Mouse (Mus musculus) MEL (cell line): ENCODE results near the gene Olfr342. TPM values are rescaled to one million over a fixed set of nuclear protein-coding genes. Genes with fewer than 3 reads are reported as not detected.

Experiments used
- DNase-seq: peaks from one replicate; pipeline ENCODE4 v3.0.0; 2011; ENCODE audit warnings: low read depth, low spot score
- H3K27ac ChIP-seq: 2 replicates; pipeline ENCODE4 v1.5.1; 2012; ENCODE audit warnings: low read depth, mild to moderate bottlenecking, control low read depth, low read length, moderate library complexity; ENCODE audit not compliant: control insufficient read depth
- H3K27me3 ChIP-seq, 2 experiments: fragments of 150-350 bp in 1 of 2; sonication (generic) in 1 of 2; 2 replicates each; pipeline ENCODE4 v1.6.1; 2012; ENCODE audit warnings: low read length in 2 of 2, mild to moderate bottlenecking in 2 of 2, improper control_type of control experiment in 1 of 2, moderate library complexity in 1 of 2; ENCODE audit not compliant: insufficient read depth in 2 of 2, control insufficient read depth in 1 of 2
- H3K36me3 ChIP-seq, 2 experiments: 2 replicates each; pipeline ENCODE4 v1.6.1; 2012 to 2014; ENCODE audit warnings: low read length in 2 of 2, improper control_type of control experiment in 1 of 2, inconsistent platforms in 1 of 2, mild to moderate bottlenecking in 1 of 2; ENCODE audit not compliant: insufficient read depth in 2 of 2, control insufficient read depth in 1 of 2
- H3K4me1 ChIP-seq, 2 experiments: fragments of 150-350 bp in 1 of 2; sonication (generic) in 1 of 2; 2 replicates each; pipeline ENCODE4 v1.6.1; 2012; ENCODE audit warnings: low read length in 2 of 2, improper control_type of control experiment in 1 of 2, mild to moderate bottlenecking in 1 of 2; ENCODE audit not compliant: insufficient read depth in 2 of 2, control insufficient read depth in 1 of 2
- H3K4me3 ChIP-seq, 2 experiments: fragments of 150-350 bp in 1 of 2; sonication (generic) in 1 of 2; 2 replicates each; pipeline ENCODE4 v1.5.1; 2012; ENCODE audit warnings: low read depth in 2 of 2, low read length in 2 of 2, mild to moderate bottlenecking in 2 of 2, moderate library complexity in 2 of 2, control low read depth in 1 of 2, improper control_type of control experiment in 1 of 2; ENCODE audit not compliant: control insufficient read depth in 1 of 2, insufficient read depth in 1 of 2
- H3K79me2 ChIP-seq: 2 replicates; pipeline ENCODE4 v1.6.1; 2012; ENCODE audit warnings: mild to moderate bottlenecking, low read length, moderate library complexity; ENCODE audit not compliant: control insufficient read depth, poor library complexity, insufficient read depth
- H3K9ac ChIP-seq: 2 replicates; pipeline ENCODE4 v1.6.1; 2012; ENCODE audit warnings: low read depth, mild to moderate bottlenecking, control low read depth, low read length, moderate library complexity; ENCODE audit not compliant: control insufficient read depth, poor library complexity, severe bottlenecking
- H3K9me3 ChIP-seq: fragments of 150-350 bp; sonication (generic); replicated peaks from 2 replicates; pipeline ENCODE4 v1.6.1; 2012; ENCODE audit warnings: mild to moderate bottlenecking, low read length, improper control_type of control experiment, moderate library complexity; ENCODE audit not compliant: insufficient read depth
- BHLHE40 ChIP-seq: IDR thresholded peaks from 2 replicates; pipeline ENCODE4 v1.6.1; 2012; ENCODE audit warnings: low read depth, mild to moderate bottlenecking, inconsistent platforms, low read length, improper control_type of control experiment, borderline replicate concordance
- CHD1 ChIP-seq: IDR thresholded peaks from 2 replicates; pipeline ENCODE4 v1.6.1; 2012; ENCODE audit warnings: low read depth, mild to moderate bottlenecking, inconsistent platforms, low read length, improper control_type of control experiment
- CHD2 ChIP-seq: IDR thresholded peaks from 2 replicates; pipeline ENCODE4 v1.6.1; 2011; ENCODE audit warnings: low read length, improper control_type of control experiment
- EP300 ChIP-seq, 2 experiments: IDR thresholded peaks; 2 replicates each; pipeline ENCODE4 v1.6.1; 2011; ENCODE audit warnings: improper control_type of control experiment in 2 of 2, low read length in 2 of 2, low read depth in 1 of 2, mild to moderate bottlenecking in 1 of 2
- GATA1 ChIP-seq: IDR thresholded peaks from 2 replicates; pipeline ENCODE4 v1.6.1; 2011; ENCODE audit warnings: low read depth, low read length, improper control_type of control experiment
- HCFC1 ChIP-seq: IDR thresholded peaks from 2 replicates; pipeline ENCODE4 v1.6.1; 2012; ENCODE audit warnings: low read depth, mild to moderate bottlenecking, inconsistent platforms, low read length, improper control_type of control experiment, moderate library complexity
- KAT2A ChIP-seq: conservative IDR thresholded peaks from 2 replicates; pipeline ENCODE4 v1.6.1; 2012; ENCODE audit warnings: low read depth, low read length, improper control_type of control experiment, inconsistent platforms
- MAFK ChIP-seq: IDR thresholded peaks from 2 replicates; pipeline ENCODE4 v1.6.1; 2011; ENCODE audit warnings: low read depth, mild to moderate bottlenecking, low read length, improper control_type of control experiment, borderline replicate concordance
- MAX ChIP-seq: IDR thresholded peaks from 2 replicates; pipeline ENCODE4 v1.6.1; 2011; ENCODE audit warnings: low read length, improper control_type of control experiment
- MAZ ChIP-seq: IDR thresholded peaks from 2 replicates; pipeline ENCODE4 v1.6.1; 2012; ENCODE audit warnings: low read depth, mild to moderate bottlenecking, inconsistent platforms, low read length, improper control_type of control experiment
- MEF2A ChIP-seq: IDR thresholded peaks from 2 replicates; pipeline ENCODE4 v1.6.1; 2014; ENCODE audit warnings: low read depth, mild to moderate bottlenecking, inconsistent platforms, low read length, improper control_type of control experiment; ENCODE audit not compliant: poor library complexity, insufficient replicate concordance, severe bottlenecking; ENCODE audit errors: extremely low read depth
- MYB ChIP-seq: IDR thresholded peaks from 2 replicates; pipeline ENCODE4 v1.6.1; 2011; ENCODE audit warnings: mild to moderate bottlenecking, low read depth, low read length, improper control_type of control experiment
- MYC ChIP-seq: IDR thresholded peaks from 2 replicates; pipeline ENCODE4 v1.6.1; 2011; ENCODE audit warnings: low read depth, mild to moderate bottlenecking, low read length, improper control_type of control experiment, moderate library complexity
- NELFE ChIP-seq: IDR thresholded peaks from 2 replicates; pipeline ENCODE4 v1.6.1; 2011; ENCODE audit warnings: low read depth, low read length, improper control_type of control experiment
- POLR2A ChIP-seq, 2 experiments: IDR thresholded peaks; 2 replicates each; pipeline ENCODE4 v1.6.1; 2011 to 2012; ENCODE audit warnings: low read length in 2 of 2, mild to moderate bottlenecking in 2 of 2, control low read depth in 1 of 2, improper control_type of control experiment in 1 of 2, low read depth in 1 of 2, moderate library complexity in 1 of 2; ENCODE audit not compliant: control insufficient read depth in 1 of 2, insufficient read depth in 1 of 2, poor library complexity in 1 of 2
- POLR2AphosphoS2 ChIP-seq: IDR thresholded peaks from 2 replicates; pipeline ENCODE4 v1.6.1; 2011; ENCODE audit warnings: low read length, improper control_type of control experiment
- POLR2AphosphoS5 ChIP-seq: IDR thresholded peaks from 2 replicates; pipeline ENCODE4 v1.6.1; 2012; ENCODE audit warnings: low read depth, borderline replicate concordance, mild to moderate bottlenecking, inconsistent platforms, low read length, moderate library complexity, mixed read lengths
- RCOR1 ChIP-seq: IDR thresholded peaks from 2 replicates; pipeline ENCODE4 v1.6.1; 2012; ENCODE audit warnings: low read depth, mild to moderate bottlenecking, inconsistent platforms, low read length, improper control_type of control experiment
- TBP ChIP-seq: IDR thresholded peaks from 2 replicates; pipeline ENCODE4 v1.8.0; 2011; ENCODE audit warnings: low read depth, low read length, improper control_type of control experiment
- TCF12 ChIP-seq: IDR thresholded peaks from 2 replicates; pipeline ENCODE4 v1.6.1; 2014; ENCODE audit warnings: low read depth, mild to moderate bottlenecking, inconsistent platforms, low read length, improper control_type of control experiment, moderate library complexity
- UBTF ChIP-seq: IDR thresholded peaks from 2 replicates; pipeline ENCODE4 v1.6.1; 2012; ENCODE audit warnings: low read depth, mild to moderate bottlenecking, inconsistent platforms, low read length, improper control_type of control experiment, moderate library complexity, borderline replicate concordance; ENCODE audit not compliant: insufficient read depth
- USF1 ChIP-seq: IDR thresholded peaks from 2 replicates; pipeline ENCODE4 v1.6.1; 2014; ENCODE audit warnings: low read depth, mild to moderate bottlenecking, inconsistent platforms, low read length, improper control_type of control experiment, moderate library complexity
- ZC3H11A ChIP-seq: IDR thresholded peaks from 2 replicates; pipeline ENCODE4 v1.6.1; 2012; ENCODE audit warnings: low read depth, mild to moderate bottlenecking, inconsistent platforms, low read length, improper control_type of control experiment
- ZMIZ1 ChIP-seq: IDR thresholded peaks from 2 replicates; pipeline ENCODE4 v1.6.1; 2012; ENCODE audit warnings: low read depth, mild to moderate bottlenecking, inconsistent platforms, low read length, improper control_type of control experiment, moderate library complexity
- ZNF384 ChIP-seq: IDR thresholded peaks from 2 replicates; pipeline ENCODE4 v1.6.1; 2012; ENCODE audit warnings: low read depth, mild to moderate bottlenecking, inconsistent platforms, low read length, improper control_type of control experiment
- polyA plus RNA-seq, 2 experiments: library from polyadenylated mRNA; stranded (reverse) in 1 of 2; unstranded in 1 of 2; fragments of >175 nt in 1 of 2; fragments of >200 nt in 1 of 2; gene quantifications; 2 replicates each; pipeline versions ENCODE4 v1.2.1 to v1.2.4; 2012; ENCODE audit warnings: low replicate concordance in 2 of 2, low read depth in 1 of 2; ENCODE audit not compliant: insufficient read length in 2 of 2, insufficient read depth in 1 of 2, missing spikeins in 1 of 2
- total RNA-seq: library from RNA; depleted of rRNA; stranded (reverse); fragments of 300-350 nt; gene quantifications from 2 replicates; pipeline ENCODE4 v1.2.3, GENCODE M21; 2012; rRNA removed

The Olfr342 gene
- total RNA-seq (not detected in 2 replicates), polyA plus RNA-seq (not detected)

GRCm38 (mm10) chr2:36524698-36525097 is at the start of gene Olfr342:
Gene Olfr342 (plus strand): TSS chr2:36524998.
- TF ChIP-seq MAFK, result no peak
- no peak for TF ChIP-seq ZC3H11A
- no peak for TF ChIP-seq BHLHE40
- TF ChIP-seq GATA1, result no peak
- no peak for TF ChIP-seq MEF2A
- no peak for TF ChIP-seq TBP
- no peak for TF ChIP-seq RCOR1
- TF ChIP-seq ZMIZ1, result no peak
- TF ChIP-seq MYB, result no peak
- no peak for TF ChIP-seq TCF12
- TF ChIP-seq MAZ, result no peak
- no peak within 1 kb of the TSS for H3K4me3 ChIP-seq
- H3K27me3 ChIP-seq, result no peaks in the 10 kb centered on the region
- no peaks in the 10 kb centered on the region for H3K9me3 ChIP-seq
- H3K4me1 ChIP-seq, result no peaks in the 10 kb centered on the region
- no peak within 1 kb of the TSS for H3K27ac ChIP-seq
- no peaks in the 10 kb centered on the region for H3K79me2 ChIP-seq
- no peaks in the 10 kb centered on the region for H3K36me3 ChIP-seq
- H3K9ac ChIP-seq, result no peak within 1 kb of the TSS
- no peak for DNase-seq

GRCm38 (mm10) chr2:36482368-36482767 is 42.4 kb upstream of the Olfr342 start, which contains the start of gene Olfr341:
Gene Olfr341 (minus strand): TSS chr2:36482468.
- no peaks in the 10 kb centered on the region for H3K36me3 ChIP-seq
- no peak for DNase-seq
- TF ChIP-seq CHD2 (no peak), TCF12 (no peak), MAX (no peak), USF1 (no peak), POLR2AphosphoS5 (no peak), ZNF384 (no peak), EP300 (IDR thresholded peaks at IDR 0.05; ENCODE audit: low read depth in 1 of 2, low read length in 2 of 2) (no peak), NELFE (no peak), POLR2A (IDR thresholded peaks at IDR 0.05; ENCODE audit: control insufficient read depth in 1 of 2, insufficient read depth in 1 of 2, low read depth in 1 of 2, low read length in 2 of 2, poor library complexity in 1 of 2) (no peak), MYC (no peak), KAT2A (no peak), ZC3H11A (no peak), POLR2AphosphoS2 (no peak), CHD1 (no peak), ZMIZ1 (no peak), MEF2A (no peak), HCFC1 (no peak), UBTF (no peak)
- TF ChIP-seq, all 39 proteins: peak for 0
- no peak within 1 kb of the TSS for H3K27ac ChIP-seq
- no peak within 1 kb of the TSS for H3K9ac ChIP-seq
- no peak within 1 kb of the TSS for H3K4me3 ChIP-seq
- no peaks in the 10 kb centered on the region for H3K79me2 ChIP-seq
- no peaks in the 10 kb centered on the region for H3K27me3 ChIP-seq
- H3K4me1 ChIP-seq, result no peaks in the 10 kb centered on the region
- H3K9me3 ChIP-seq, result no peaks in the 10 kb centered on the region
